Mouse (Mus musculus) hindbrain, embryonic 14.5 days (tissue): ENCODE results near the gene Pias3. TPM values are rescaled to one million over a fixed set of nuclear protein-coding genes. Genes with fewer than 3 reads are reported as not detected.
"Not testable (repeated sequence)": the region's sequence is repeated elsewhere in the genome, so short reads cannot be mapped to it uniquely, and the experiment has no call there.

Experiments used
- ATAC-seq: fragments of 200-750 bp; cut with Nextera tagmentation; 2 replicates; pipeline ENCODE4 v1.8.0; 2017; ENCODE audit warnings: moderate number of reproducible peaks, mild to moderate bottlenecking, moderate TSS enrichment, moderate library complexity; ENCODE audit not compliant: low FRiP score
- DNase-seq: peaks from one replicate; pipeline ENCODE4 v3.0.0-alpha.2; 2015; ENCODE audit warnings: low spot score
- H3K27ac ChIP-seq: fragments of 300-500 bp; sonication (generic); 2 replicates; pipeline ENCODE4 v1.5.1; 2014; ENCODE audit warnings: mild to moderate bottlenecking, moderate library complexity
- H3K27me3 ChIP-seq: fragments of 300-500 bp; sonication (generic); 2 replicates; pipeline ENCODE4 v1.6.1; 2014; ENCODE audit warnings: mild to moderate bottlenecking, low read length, mixed read lengths; ENCODE audit not compliant: control insufficient read depth, insufficient read depth
- H3K36me3 ChIP-seq: fragments of 300-500 bp; sonication (generic); replicated peaks from 2 replicates; pipeline ENCODE4 v1.6.1; 2014; ENCODE audit not compliant: control insufficient read depth, insufficient read depth
- H3K4me1 ChIP-seq: fragments of 300-500 bp; sonication (generic); replicated peaks from 2 replicates; pipeline ENCODE4 v1.6.1; 2014; ENCODE audit warnings: antibody characterized with exemption, low read length, mixed read lengths; ENCODE audit not compliant: control insufficient read depth, insufficient read depth
- H3K4me2 ChIP-seq: fragments of 300-500 bp; sonication (generic); replicated peaks from 2 replicates; pipeline ENCODE4 v1.6.1; 2014; ENCODE audit warnings: mild to moderate bottlenecking, moderate library complexity
- H3K4me3 ChIP-seq: fragments of 300-500 bp; sonication (generic); replicated peaks from 2 replicates; pipeline ENCODE4 v1.5.1; 2014; ENCODE audit warnings: mild to moderate bottlenecking, low read length
- H3K9ac ChIP-seq: fragments of 300-500 bp; sonication (generic); 2 replicates; pipeline ENCODE4 v1.6.1; 2014
- H3K9me3 ChIP-seq: fragments of 300-500 bp; sonication (generic); 2 replicates; pipeline ENCODE4 v1.6.1; 2016; ENCODE audit warnings: low read length; ENCODE audit not compliant: control insufficient read depth
- WGBS: fragments of 180-500 bp; shearing (Covaris S2); extraction: QIAGEN DNeasy Blood & Tissue Kit; methylation state at CpG from one replicate; pipeline ENCODE4 v1.1.7; 2014; 5-methylcytosine and 5-hydroxymethylcytosine counted together
- polyA plus RNA-seq: library from polyadenylated mRNA; unstranded; fragments of >200 nt; fragmentation: Nextera tagmentation; extraction: Ambion mirVana; gene quantifications from 2 replicates; pipeline ENCODE4 v1.2.1, GENCODE M21; 2014

The Pias3 gene
- polyA plus RNA-seq, 1 experiment from 2014 or later: 29.3 TPM

DNA sequence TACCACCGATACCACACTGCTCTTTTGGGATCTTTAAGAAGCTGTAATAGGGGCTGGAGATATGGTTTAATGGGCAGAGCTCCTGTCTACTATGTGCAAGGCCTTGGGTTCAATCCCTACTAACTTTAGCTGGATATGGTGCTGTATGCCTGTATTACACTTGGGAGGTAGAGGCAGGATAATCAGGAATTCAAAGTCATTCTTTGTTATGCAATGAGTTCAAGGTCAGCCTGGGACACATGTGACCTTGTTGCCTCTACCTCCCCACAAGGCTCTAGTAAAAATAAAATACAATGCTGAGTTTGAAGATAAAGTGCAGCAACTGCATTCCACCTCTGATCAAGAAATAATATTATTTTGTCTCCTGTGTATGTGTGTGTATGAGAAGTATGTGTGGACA is 37.8 kb downstream of the Pias3 start:
- Histone ChIP-seq H3K4me2 (no peak overlapping the region), H3K27ac (no peak overlapping the region), H3K9ac (no peak overlapping the region), H3K36me3 (no peaks in the 10 kb centered on the region), H3K4me1 (peaks cover 9% of the 10 kb centered on the region), H3K4me3 (no peak overlapping the region), H3K9me3 (no peaks in the 10 kb centered on the region), H3K27me3 (no peaks in the 10 kb centered on the region)
- 97% methylated on average over 1 of the region's 1 CpGs for WGBS
- ATAC-seq (no peak), DNase-seq (no peak)

DNA sequence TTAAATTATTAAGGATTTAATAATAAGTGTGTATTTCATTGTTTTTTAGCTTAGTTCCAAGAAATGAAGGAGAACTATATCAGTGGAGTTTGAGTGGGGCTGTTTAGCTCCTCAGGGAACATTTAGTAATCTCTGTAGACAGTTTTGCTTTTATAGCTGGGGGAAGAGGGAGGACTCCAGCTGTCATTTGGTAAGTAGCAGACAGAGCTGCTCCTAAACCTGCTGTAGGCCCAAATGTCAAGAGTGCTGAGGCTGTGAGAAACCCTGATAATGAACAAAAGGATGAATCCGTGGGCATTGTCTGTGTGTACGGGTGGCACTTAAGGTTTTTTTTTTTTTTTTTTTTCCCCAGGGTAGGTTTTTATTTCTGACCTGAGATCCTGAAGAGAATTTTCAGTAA is 39.0 kb downstream of the Pias3 start:
- Histone ChIP-seq H3K36me3 (no peaks in the 10 kb centered on the region), H3K9me3 (no peaks in the 10 kb centered on the region), H3K4me1 (no peaks in the 10 kb centered on the region; the same call in 1 of the 2 replicates), H3K4me3 (no peak overlapping the region), H3K4me2 (no peak overlapping the region), H3K27ac (no peak overlapping the region), H3K27me3 (no peaks in the 10 kb centered on the region), H3K9ac (no peak overlapping the region)
- DNase-seq: no peak
- 77% methylated on average over 2 of the region's 2 CpGs for WGBS
- ATAC-seq: no peak

DNA sequence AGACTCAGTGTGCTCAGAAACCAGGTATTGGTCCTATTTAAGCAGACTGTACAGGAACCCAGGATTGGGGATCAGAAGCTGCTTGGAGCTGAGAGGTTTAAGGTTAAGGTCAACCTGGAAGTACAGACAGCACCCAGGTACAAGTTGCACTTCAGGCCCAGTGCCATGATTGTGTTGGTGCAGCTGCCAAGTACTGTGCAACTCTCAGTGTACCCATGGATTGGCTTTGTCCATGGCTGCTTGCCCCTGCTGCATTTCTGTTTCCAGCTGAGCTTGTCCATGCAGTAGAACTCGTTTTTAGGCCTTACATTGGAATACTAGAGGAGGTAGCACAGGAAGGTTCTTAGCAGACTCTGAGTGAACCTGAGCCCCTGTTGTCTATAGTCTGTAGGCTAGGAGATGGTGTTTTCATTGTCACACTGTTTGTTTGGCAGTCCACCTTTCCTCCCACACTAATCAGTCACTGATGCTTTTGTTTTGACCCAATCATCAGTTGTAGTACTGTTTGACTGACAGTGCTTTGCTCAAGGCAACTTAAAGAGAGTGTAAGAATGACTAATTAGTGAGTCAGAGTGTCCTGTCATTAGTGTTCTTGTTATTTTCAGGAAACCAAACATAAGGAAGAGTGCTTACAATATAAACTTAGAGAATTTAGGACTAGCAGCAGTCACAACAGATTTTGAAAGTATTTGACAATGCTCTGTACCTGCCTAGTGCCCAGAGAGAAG is 41.0 kb downstream of the Pias3 start:
- WGBS: 56% methylated on average over 1 of the region's 1 CpGs
- no peak overlapping the region for H3K4me2 ChIP-seq
- no peak for ATAC-seq
- DNase-seq: no peak
- no peak overlapping the region for H3K4me3 ChIP-seq
- H3K27ac ChIP-seq: no peak overlapping the region
- H3K9ac ChIP-seq: no peak overlapping the region
- no peaks in the 10 kb centered on the region for H3K4me1 ChIP-seq
- no peaks in the 10 kb centered on the region for H3K9me3 ChIP-seq
- H3K27me3 ChIP-seq: no peaks in the 10 kb centered on the region
- H3K36me3 ChIP-seq: no peaks in the 10 kb centered on the region

DNA sequence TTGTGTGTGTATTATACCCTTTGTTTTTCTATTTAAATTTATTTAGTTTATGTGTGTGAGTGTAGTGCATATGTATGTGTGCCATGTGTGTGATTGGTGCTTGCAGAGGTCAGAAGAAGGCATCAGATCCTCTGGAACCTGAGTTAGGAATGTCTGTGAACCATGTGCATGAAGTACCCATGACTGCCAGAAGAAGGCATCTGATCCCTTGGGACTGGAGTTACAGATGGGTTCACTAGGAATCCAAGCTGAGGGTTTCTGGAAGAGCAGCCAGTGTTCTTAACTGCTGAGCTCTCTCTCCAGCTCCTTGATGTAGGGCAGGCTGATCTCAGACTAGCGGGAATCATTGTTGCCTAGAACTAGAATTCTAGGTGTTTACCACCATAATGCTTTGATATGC is 41.8 kb downstream of the Pias3 start:
- H3K36me3 ChIP-seq: no peaks in the 10 kb centered on the region
- H3K4me3 ChIP-seq: no peak overlapping the region
- no peak overlapping the region for H3K27ac ChIP-seq
- no peak for DNase-seq
- H3K4me2 ChIP-seq: no peak overlapping the region
- no peaks in the 10 kb centered on the region for H3K4me1 ChIP-seq
- WGBS: 94% methylated on average over 1 of the region's 1 CpGs
- H3K9ac ChIP-seq: no peak overlapping the region
- H3K27me3 ChIP-seq: no peaks in the 10 kb centered on the region
- ATAC-seq: no peak
- H3K9me3 ChIP-seq: no peaks in the 10 kb centered on the region

DNA sequence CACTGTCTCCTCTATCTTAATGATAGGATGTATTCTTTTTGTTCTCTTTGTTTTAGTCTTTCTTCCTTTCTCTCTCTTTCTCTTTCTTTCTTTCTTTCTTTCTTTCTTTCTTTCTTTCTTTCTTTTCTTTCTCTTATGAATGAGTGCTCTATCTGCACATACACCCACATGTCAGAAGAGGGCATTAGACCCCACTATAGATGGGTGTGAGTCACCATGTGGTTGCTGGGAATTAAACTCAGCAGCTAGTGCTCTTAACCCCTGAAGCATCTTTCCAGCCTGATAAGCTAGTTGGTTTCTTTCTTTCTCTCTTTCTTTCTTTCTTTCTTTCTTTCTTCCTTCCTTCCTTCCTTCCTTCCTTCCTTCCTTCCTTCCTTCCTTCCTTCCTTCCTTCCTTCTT is 44.1 kb downstream of the Pias3 start:
- not testable (repeated sequence) for H3K9ac ChIP-seq, H3K4me3 ChIP-seq, H3K4me1 ChIP-seq, H3K27ac ChIP-seq, ATAC-seq, H3K27me3 ChIP-seq, H3K9me3 ChIP-seq, DNase-seq, H3K4me2 ChIP-seq, H3K36me3 ChIP-seq

DNA sequence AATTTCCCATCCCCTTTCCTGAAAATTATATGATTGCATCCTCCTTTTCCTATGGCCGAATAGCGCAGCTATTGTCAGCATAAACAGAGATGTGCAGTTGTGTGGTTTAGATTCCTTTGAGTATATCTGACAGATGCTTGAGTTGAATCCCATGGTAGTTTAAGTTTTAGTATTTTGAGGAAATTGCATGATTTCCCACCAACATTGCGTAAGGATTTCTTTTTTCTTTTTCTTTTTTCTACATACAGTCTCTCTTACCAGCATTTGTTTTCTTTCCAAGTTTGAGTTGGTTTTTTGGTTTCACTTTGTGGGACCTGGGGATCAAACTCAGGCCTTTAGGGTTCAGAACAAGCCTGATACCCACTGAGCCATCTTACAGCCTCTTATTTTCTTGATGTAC is 48.2 kb downstream of the Pias3 start:
- Histone ChIP-seq H3K36me3 (no peaks in the 10 kb centered on the region), H3K27me3 (no peaks in the 10 kb centered on the region), H3K4me2 (no peak overlapping the region), H3K9me3 (no peaks in the 10 kb centered on the region), H3K9ac (no peak overlapping the region), H3K4me3 (no peak overlapping the region), H3K4me1 (no peaks in the 10 kb centered on the region), H3K27ac (no peak overlapping the region)
- ATAC-seq: no peak
- no peak for DNase-seq
- WGBS: 96% methylated on average over 3 of the region's 3 CpGs

DNA sequence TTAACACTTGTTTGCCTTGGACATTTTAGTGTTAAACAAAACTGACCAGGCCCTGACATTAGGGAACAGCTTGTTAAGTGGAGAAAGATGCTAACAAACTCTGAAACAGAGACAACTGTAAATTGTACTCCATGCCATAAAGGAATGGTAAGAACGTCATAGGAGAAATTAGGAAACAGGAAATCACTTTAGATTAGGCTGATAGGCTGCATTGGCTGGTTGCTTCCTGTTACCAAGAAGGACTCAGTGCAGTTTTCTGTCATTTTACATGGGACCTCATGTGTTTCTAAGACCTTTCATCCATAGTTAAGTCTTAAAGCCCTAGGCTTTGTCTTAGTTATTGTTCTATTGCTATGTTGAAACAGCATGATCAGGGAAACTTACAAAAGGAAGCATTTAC is 50.6 kb downstream of the Pias3 start:
- H3K36me3 ChIP-seq: no peaks in the 10 kb centered on the region
- no peak overlapping the region for H3K4me2 ChIP-seq
- H3K27me3 ChIP-seq: no peaks in the 10 kb centered on the region
- H3K9me3 ChIP-seq: no peaks in the 10 kb centered on the region
- no peaks in the 10 kb centered on the region for H3K4me1 ChIP-seq
- no peak overlapping the region for H3K9ac ChIP-seq
- ATAC-seq: no peak
- no peak for DNase-seq
- no peak overlapping the region for H3K4me3 ChIP-seq
- H3K27ac ChIP-seq: no peak overlapping the region
- WGBS: 90% methylated on average over 1 of the region's 1 CpGs

Other genes with a start within 250 kb of the Pias3 start
- not detected in 2 replicates for gene BC107364, start 244.1 kb upstream of the Pias3 start, polyA plus RNA-seq
- gene Hfe2, start 171.2 kb upstream of the Pias3 start, polyA plus RNA-seq: 1.9 and 2.1 TPM in 2 replicates
- gene Txnip, start 138.4 kb upstream of the Pias3 start, polyA plus RNA-seq: 53.2 and 71.4 TPM in 2 replicates
- gene Gm16253, start 119.4 kb upstream of the Pias3 start, polyA plus RNA-seq: 0.39 TPM in 1 of 2 replicates, not detected in the other
- 11.0 and 18.5 TPM in 2 replicates for gene Polr3gl, start 102.2 kb upstream of the Pias3 start, polyA plus RNA-seq
- 17.5 and 22.3 TPM in 2 replicates for gene Ankrd34a, start 99.7 kb upstream of the Pias3 start, polyA plus RNA-seq
- 6.1 and 6.4 TPM in 2 replicates for gene Lix1l, start 95.2 kb upstream of the Pias3 start, polyA plus RNA-seq
- gene Rbm8a, start 66.5 kb upstream of the Pias3 start, polyA plus RNA-seq: 101 and 104 TPM in 2 replicates
- gene Pex11b, start 61.0 kb upstream of the Pias3 start, polyA plus RNA-seq: 57.0 and 58.2 TPM in 2 replicates
- 0.07 TPM in 1 of 2 replicates, not detected in the other for gene Gm42957, start 60.9 kb upstream of the Pias3 start, polyA plus RNA-seq
- gene Itga10, start 50.8 kb upstream of the Pias3 start, polyA plus RNA-seq: 0.86 and 0.99 TPM in 2 replicates
- gene Ankrd35, start 26.3 kb upstream of the Pias3 start, polyA plus RNA-seq: 1.7 and 1.8 TPM in 2 replicates
- 16.5 and 17.3 TPM in 2 replicates for gene Nudt17, start 12.2 kb downstream of the Pias3 start, polyA plus RNA-seq
- gene Polr3c, start 31.2 kb downstream of the Pias3 start, polyA plus RNA-seq: 28.1 and 28.3 TPM in 2 replicates
- gene Rnf115, start 31.3 kb downstream of the Pias3 start, polyA plus RNA-seq: 79.4 and 89.2 TPM in 2 replicates
- 0.09 and 0.16 TPM in 2 replicates for gene Pdzk1, start 132.9 kb downstream of the Pias3 start, polyA plus RNA-seq
- gene Cd160, start 133.0 kb downstream of the Pias3 start, polyA plus RNA-seq: 0.27 and 0.35 TPM in 2 replicates
- gene Gja5, start 208.3 kb downstream of the Pias3 start, polyA plus RNA-seq: 1.3 TPM in 2 replicates
- gene Gpr89, start 209.0 kb downstream of the Pias3 start, polyA plus RNA-seq: 42.1 and 44.5 TPM in 2 replicates
- 0.04 TPM in 1 of 2 replicates, not detected in the other for gene Gja8, start 229.6 kb downstream of the Pias3 start, polyA plus RNA-seq